Mouse (Mus musculus) forelimb bud, embryonic 11.5 days (tissue): Measurements from ENCODE around the gene Frmpd3.
A peak's percentile ranks its signal among the peaks of the same experiment; 100 is the strongest.

Experiments used
- DNase-seq: peaks from one replicate; pipeline ENCODE4 v3.0.0-alpha.2; 2012; ENCODE audit warnings: low read depth, low spot score

The Frmpd3 gene

GRCm38 (mm10) chrX:140456279-140456731, 114.2 kb downstream of the Frmpd3 start, which contains the start of gene Prps1:
TSS of gene Prps1 (plus strand) at chrX:140456613.
- DNase-seq, result peak; percentile 86

GRCm38 (mm10) chrX:140456751-140457491, 114.9 kb downstream of the Frmpd3 start:
- peak; percentile 18 for DNase-seq

- DNase-seq, result peak; percentile 3
These were observed 115.4 kb downstream of the Frmpd3 start for GRCm38 (mm10) chrX:140457502-140457901.

- no peak for DNase-seq
These were observed 136.2 kb downstream of the Frmpd3 start for GRCm38 (mm10) chrX:140478231-140478630.

- no peak for DNase-seq
These were observed 137.1 kb downstream of the Frmpd3 start for GRCm38 (mm10) chrX:140479171-140479570.
